Comparison of ENCODE assay signal across 10 mouse cellular contexts in the genomic region with DNA sequence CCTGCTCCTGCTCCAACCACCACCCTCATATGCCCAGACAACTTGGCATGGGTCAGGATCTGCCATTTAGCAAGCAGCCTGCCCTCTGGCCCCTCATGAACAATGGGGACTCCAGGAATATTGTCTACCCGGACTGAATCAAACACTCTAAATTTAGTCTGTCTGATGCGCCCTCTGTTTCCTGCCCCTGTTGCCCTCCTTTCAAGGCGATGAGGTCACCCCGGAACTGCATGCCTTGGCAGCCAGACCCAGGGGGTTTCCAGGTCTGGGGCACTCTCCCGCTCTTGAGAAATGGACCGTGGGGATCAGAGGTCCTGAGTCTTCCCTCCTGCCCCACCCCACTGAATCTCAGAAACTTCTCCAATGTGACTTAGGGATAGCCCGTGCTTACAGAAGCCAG. TPM values are rescaled to one million over a fixed set of nuclear protein-coding genes. Genes with fewer than 3 reads are reported as not detected.
DNase-seq lines count a peak whose midpoint lies in the region; ATAC-seq and TF ChIP-seq lines count a peak whose summit lies in the region.
"Had no signal": no experiment of that assay in that cellular context is flagged by ENCODE, and none has a peak within 500 bp of the region (broad histone marks: within the 10 kb centered on the region; RNA-seq: fewer than 3 reads in every experiment).

No protein-coding gene starts in this region.

- H3K27ac ChIP-seq in heart, embryonic 13.5 days (replicated peaks): peak overlapping the region; percentile 86
- H3K27ac ChIP-seq in midbrain, embryonic 11.5 days (ENCODE audit: low read depth, low read length): no peak overlapping the region
- H3K27ac ChIP-seq in midbrain, postnatal 0 days (ENCODE audit: low read depth, low read length): no peak overlapping the region
- peak overlapping the region; percentile 78 for H3K27ac ChIP-seq in bone marrow macrophage, adult 2 months (ENCODE audit: insufficient read depth, low read depth, low read length)
- H3K27ac ChIP-seq in intestine, postnatal 0 days (ENCODE audit: low read depth, low read length): no peak overlapping the region

- no peak overlapping the region for H3K4me3 ChIP-seq in heart, embryonic 13.5 days
- H3K4me3 ChIP-seq in midbrain, embryonic 11.5 days (ENCODE audit: low read depth, low read length): no peak overlapping the region
- no peak overlapping the region for H3K4me3 ChIP-seq in midbrain, postnatal 0 days (ENCODE audit: low read depth, low read length)
- no peak overlapping the region for H3K4me3 ChIP-seq in bone marrow macrophage, adult 2 months (ENCODE audit: insufficient read depth, low read length)
- no peak overlapping the region for H3K4me3 ChIP-seq in intestine, postnatal 0 days (ENCODE audit: low read depth, low read length)
- H3K4me3 ChIP-seq: megakaryocyte, embryonic 14.5 days had no signal

- H3K9me3 ChIP-seq in heart, embryonic 13.5 days: no peaks in the 10 kb centered on the region
- H3K9me3 ChIP-seq in midbrain, embryonic 11.5 days (ENCODE audit: control insufficient read depth, low read length): no peaks in the 10 kb centered on the region
- no peaks in the 10 kb centered on the region for H3K9me3 ChIP-seq in midbrain, postnatal 0 days (ENCODE audit: low read length)
- no peaks in the 10 kb centered on the region for H3K9me3 ChIP-seq in intestine, postnatal 0 days (ENCODE audit: control insufficient read depth)

- peak overlapping the region; percentile 67; the same call in 1 of the 2 replicates for H3K9ac ChIP-seq in heart, embryonic 13.5 days
- 0 out of 2 replicates have a peak overlapping the region, but pooled peaks have one; percentile 6 for H3K9ac ChIP-seq in midbrain, embryonic 11.5 days (ENCODE audit: low read length)
- H3K9ac ChIP-seq in midbrain, postnatal 0 days (replicated peaks; ENCODE audit: low read length, poor library complexity, severe bottlenecking): no peak overlapping the region
- no peak overlapping the region for H3K9ac ChIP-seq in intestine, postnatal 0 days (ENCODE audit: low read depth, low read length)

- intact Hi-C loops in heart, postnatal 36 days (cut with DNase I): loop anchor here (1.0 kb wide), 1 partner anchor 23 kb away; no protein-coding TSS in a partner anchor

- TF ChIP-seq CTCF in midbrain, postnatal 0 days (IDR thresholded peaks at IDR 0.05): no peak
- no peak for TF ChIP-seq CTCF in bone marrow macrophage, adult 2 months (IDR thresholded peaks at IDR 0.05; ENCODE audit: low read depth, low read length)
- no peak for TF ChIP-seq CTCF in intestine, postnatal 0 days (IDR thresholded peaks at IDR 0.05; ENCODE audit: low read depth)

- DNase-seq in heart, postnatal 36 days: no peak
- DNase-seq in midbrain, embryonic 11.5 days (ENCODE audit: low spot score, missing footprints): peak; percentile 54
- DNase-seq in midbrain, postnatal 0 days (ENCODE audit: low spot score): no peak
- DNase-seq in natural killer cell, adult 2 months (ENCODE audit: low spot score in 2 of 2): peak; percentile 68 to 79
- DNase-seq in layer of hippocampus, postnatal 25 days (ENCODE audit: extremely low spot score in 1 of 2, low spot score in 1 of 2): no peak
- DNase-seq: cerebellum, adult 8-10 months had no signal

- H3K27me3 ChIP-seq in heart, embryonic 13.5 days (replicated peaks): no peaks in the 10 kb centered on the region
- H3K27me3 ChIP-seq in midbrain, embryonic 11.5 days (ENCODE audit: control insufficient read depth, insufficient read depth, low read length): no peaks in the 10 kb centered on the region
- no peaks in the 10 kb centered on the region for H3K27me3 ChIP-seq in midbrain, postnatal 0 days (ENCODE audit: insufficient read depth, low read length)
- H3K27me3 ChIP-seq in intestine, postnatal 0 days (replicated peaks; ENCODE audit: control insufficient read depth, insufficient read depth, low read length): no peaks in the 10 kb centered on the region

- WGBS in heart, embryonic 13.5 days: 38% methylated on average over 7 of the region's 7 CpGs
- 61% methylated on average over 7 of the region's 7 CpGs for whole genome bisulfite sequencing in midbrain, embryonic 11.5 days
- 57% methylated on average over 7 of the region's 7 CpGs for WGBS in midbrain, postnatal 0 days
- WGBS in intestine, postnatal 0 days: 70% methylated on average over 7 of the region's 7 CpGs

- no peak for ATAC-seq in heart, embryonic 13.5 days (ENCODE audit: extremely low read depth, insufficient number of reproducible peaks, low FRiP score, low TSS enrichment)
- ATAC-seq in midbrain, embryonic 11.5 days (ENCODE audit: low FRiP score): no peak
- no peak for ATAC-seq in midbrain, postnatal 0 days (ENCODE audit: low FRiP score)
- no peak for ATAC-seq in intestine, postnatal 0 days

- TF ChIP-seq POLR2A in bone marrow macrophage, adult 2 months (IDR thresholded peaks at IDR 0.05; ENCODE audit: borderline replicate concordance, low read depth, low read length): no peak

- H3K4me1 ChIP-seq in heart, embryonic 13.5 days: peaks cover 45% of the 10 kb centered on the region
- peaks cover 14% of the 10 kb centered on the region for H3K4me1 ChIP-seq in midbrain, embryonic 11.5 days (ENCODE audit: control insufficient read depth, insufficient read depth, low read length)
- H3K4me1 ChIP-seq in midbrain, postnatal 0 days (ENCODE audit: insufficient read depth, low read length): peaks cover 8% of the 10 kb centered on the region; the same call in 1 of the 2 replicates
- H3K4me1 ChIP-seq in bone marrow macrophage, adult 2 months (ENCODE audit: control insufficient read depth, insufficient read depth, low read length): peaks cover 78% of the 10 kb centered on the region
- H3K4me1 ChIP-seq in intestine, postnatal 0 days (replicated peaks; ENCODE audit: control insufficient read depth, insufficient read depth, low read length): no peaks in the 10 kb centered on the region

- H3K4me2 ChIP-seq in heart, embryonic 13.5 days: no peak overlapping the region
- H3K4me2 ChIP-seq in midbrain, embryonic 11.5 days: no peak overlapping the region
- no peak overlapping the region for H3K4me2 ChIP-seq in midbrain, postnatal 0 days (ENCODE audit: low read depth, low read length, poor library complexity, severe bottlenecking)
- no peak overlapping the region for H3K4me2 ChIP-seq in intestine, postnatal 0 days (replicated peaks; ENCODE audit: low read depth)

- H3K36me3 ChIP-seq in heart, embryonic 13.5 days: no peaks in the 10 kb centered on the region
- no peaks in the 10 kb centered on the region for H3K36me3 ChIP-seq in midbrain, embryonic 11.5 days (ENCODE audit: control insufficient read depth, insufficient read depth, low read length)
- no peaks in the 10 kb centered on the region for H3K36me3 ChIP-seq in midbrain, postnatal 0 days (ENCODE audit: insufficient read depth, low read length)
- no peaks in the 10 kb centered on the region for H3K36me3 ChIP-seq in intestine, postnatal 0 days (ENCODE audit: control insufficient read depth, insufficient read depth)

RNA-seq across cellular contexts. Expression of gene Pdgfb, which starts 10.8 kb away (rescaled TPM):
- 2.2 and 2.6 TPM in 2 replicates for polyA plus RNA-seq in heart, embryonic 13.5 days (2015; fragmentation: Nextera tagmentation; extraction: Ambion mirVana)
- total RNA-seq in heart, postnatal 36 days (2021): 10 to 100 TPM; 30.4 to 31.3 TPM
- 1.5 and 2.0 TPM in 2 replicates for polyA plus RNA-seq in midbrain, embryonic 11.5 days (2014; fragmentation: Nextera tagmentation; extraction: Ambion mirVana)
- total RNA-seq in midbrain, postnatal 0 days (2014; rRNA removed): 20.5 and 24.4 TPM in 2 replicates
- 8.7 and 9.2 TPM in 2 replicates for polyA plus RNA-seq in midbrain, postnatal 0 days (2015; fragmentation: Nextera tagmentation; extraction: Ambion mirVana)
- polyA plus RNA-seq in bone marrow macrophage, adult 2 months (2012; ENCODE audit: insufficient read depth, insufficient read length, missing spikeins): 47.3 and 52.2 TPM in 2 replicates
- 10 to 100 TPM; 28.9 to 33.6 TPM for total RNA-seq in layer of hippocampus, postnatal 25 days (2021)
- polyA plus RNA-seq in intestine, postnatal 0 days (2015; fragmentation: Nextera tagmentation; extraction: Ambion mirVana): 6.9 and 7.1 TPM in 2 replicates

RNA-seq across cellular contexts. Expression of gene Cbx7, which starts 54.7 kb away (rescaled TPM):
- polyA plus RNA-seq in heart, embryonic 13.5 days (2015; fragmentation: Nextera tagmentation; extraction: Ambion mirVana): 1.5 TPM in 2 replicates
- total RNA-seq in heart, postnatal 36 days (2021): 10 to 100 TPM; 13.2 to 16.6 TPM
- 1.4 and 1.9 TPM in 2 replicates for polyA plus RNA-seq in midbrain, embryonic 11.5 days (2014; fragmentation: Nextera tagmentation; extraction: Ambion mirVana)
- total RNA-seq in midbrain, postnatal 0 days (2014; rRNA removed): 7.7 and 14.9 TPM in 2 replicates
- 3.4 and 3.5 TPM in 2 replicates for polyA plus RNA-seq in midbrain, postnatal 0 days (2015; fragmentation: Nextera tagmentation; extraction: Ambion mirVana)
- 18.5 and 32.9 TPM in 2 replicates for polyA plus RNA-seq in bone marrow macrophage, adult 2 months (2012; ENCODE audit: insufficient read depth, insufficient read length, missing spikeins)
- total RNA-seq in layer of hippocampus, postnatal 25 days (2021): 10 to 100 TPM; 32.1 to 35.7 TPM
- 2.5 and 3.8 TPM in 2 replicates for polyA plus RNA-seq in intestine, postnatal 0 days (2015; fragmentation: Nextera tagmentation; extraction: Ambion mirVana)

Comparison
In these comparisons a context has a peak if more than half of its experiments do, and no peak if none do; other contexts are left out.
1. H3K9ac ChIP-seq: peak in heart, embryonic 13.5 days (single experiment) and midbrain, embryonic 11.5 days (single experiment); none in midbrain, postnatal 0 days (single experiment) and intestine, postnatal 0 days (single experiment).
2. DNase-seq: peak in midbrain, embryonic 11.5 days (single experiment) and natural killer cell, adult 2 months (2 of 2); none in heart, postnatal 36 days (0 of 2), midbrain, postnatal 0 days (single experiment) and layer of hippocampus, postnatal 25 days (0 of 2).
3. H3K27ac ChIP-seq: peak in heart, embryonic 13.5 days (single experiment) and bone marrow macrophage, adult 2 months (single experiment); none in midbrain, embryonic 11.5 days (single experiment), midbrain, postnatal 0 days (single experiment) and intestine, postnatal 0 days (single experiment).